Mouse (Mus musculus) CH12.LX (cell line): ENCODE results near the gene Ormdl1. TPM values are rescaled to one million over a fixed set of nuclear protein-coding genes. Genes with fewer than 3 reads are reported as not detected.
A peak's percentile ranks its signal among the peaks of the same experiment; 100 is the strongest.

Experiments used
- DNase-seq: peaks from one replicate; pipeline ENCODE4 v3.0.0-alpha.2; 2013; ENCODE audit errors: extremely low read depth
- H3K27ac ChIP-seq: 2 replicates; pipeline ENCODE4 v1.5.1; 2012; ENCODE audit warnings: low read depth, mild to moderate bottlenecking, control low read depth, moderate library complexity; ENCODE audit not compliant: insufficient read depth
- H3K27me3 ChIP-seq: replicated peaks from 2 replicates; pipeline ENCODE3; 2012; ENCODE audit warnings: inconsistent platforms
- H3K36me3 ChIP-seq, 2 experiments: replicated peaks in 1 of 2; 2 replicates each; pipeline versions ENCODE3 to v1.6.1; 2012; ENCODE audit warnings: inconsistent platforms in 1 of 2, low read length in 1 of 2, mild to moderate bottlenecking in 1 of 2, mixed read lengths in 1 of 2, moderate library complexity in 1 of 2; ENCODE audit not compliant: control insufficient read depth in 1 of 2, insufficient read depth in 1 of 2
- H3K4me1 ChIP-seq, 2 experiments: 2 replicates each; pipeline ENCODE4 v1.6.1; 2012; ENCODE audit warnings: inconsistent platforms in 1 of 2, moderate library complexity in 1 of 2; ENCODE audit not compliant: insufficient read depth in 2 of 2, control insufficient read depth in 1 of 2
- H3K4me2 ChIP-seq: 2 replicates; pipeline ENCODE4 v1.6.1; 2012; ENCODE audit warnings: low read depth, mild to moderate bottlenecking, control low read depth; ENCODE audit not compliant: poor library complexity, insufficient read depth, severe bottlenecking
- H3K4me3 ChIP-seq, 3 experiments: fragments of 150-350 bp in 1 of 3; sonication (generic) in 1 of 3; replicated peaks in 1 of 3; 2 replicates each; pipeline versions ENCODE3 to v1.5.1; 2011 to 2012; ENCODE audit warnings: low read depth in 2 of 3, low read length in 2 of 3, mild to moderate bottlenecking in 2 of 3, moderate library complexity in 2 of 3, control low read depth in 1 of 3, improper control_type of control experiment in 1 of 3, inconsistent platforms in 1 of 3, mixed read lengths in 1 of 3; ENCODE audit not compliant: poor library complexity in 1 of 3
- H3K79me2 ChIP-seq: replicated peaks from 2 replicates; pipeline ENCODE4 v1.6.1; 2012; ENCODE audit warnings: mild to moderate bottlenecking, moderate library complexity; ENCODE audit not compliant: control insufficient read depth, poor library complexity, insufficient read depth, severe bottlenecking; ENCODE audit errors: extremely low read depth
- H3K9ac ChIP-seq: 2 replicates; pipeline ENCODE4 v1.6.1; 2012; ENCODE audit warnings: low read depth, mild to moderate bottlenecking, control low read depth, moderate library complexity; ENCODE audit not compliant: insufficient read depth
- H3K9me3 ChIP-seq: replicated peaks from 2 replicates; pipeline ENCODE3; 2012; ENCODE audit warnings: low read length, inconsistent platforms, mixed read lengths
- CHD2 ChIP-seq: IDR thresholded peaks from 2 replicates; pipeline ENCODE4 v1.6.1; 2011; ENCODE audit warnings: low read length, improper control_type of control experiment
- CTCF ChIP-seq, 2 experiments: IDR thresholded peaks in 1 of 2; conservative IDR thresholded peaks in 1 of 2; 2 replicates each; pipeline ENCODE4 v1.5.1; 2011 to 2012; ENCODE audit warnings: low read depth in 2 of 2, low read length in 2 of 2, improper control_type of control experiment in 1 of 2, inconsistent platforms in 1 of 2, mild to moderate bottlenecking in 1 of 2, moderate library complexity in 1 of 2
- E2F4 ChIP-seq: IDR thresholded peaks from 2 replicates; pipeline ENCODE4 v1.6.1; 2011; ENCODE audit warnings: low read depth, low read length, improper control_type of control experiment; ENCODE audit not compliant: insufficient replicate concordance
- ELF1 ChIP-seq: IDR thresholded peaks from 2 replicates; pipeline ENCODE4 v1.6.1; 2014; ENCODE audit warnings: low read depth, mild to moderate bottlenecking, inconsistent platforms, low read length, improper control_type of control experiment
- EP300 ChIP-seq: IDR thresholded peaks from 2 replicates; pipeline ENCODE4 v1.6.1; 2011; ENCODE audit warnings: low read length, improper control_type of control experiment
- GABPA ChIP-seq: IDR thresholded peaks from 2 replicates; pipeline ENCODE4 v1.6.1; 2012; ENCODE audit warnings: low read depth, low read length, improper control_type of control experiment, inconsistent platforms; ENCODE audit not compliant: insufficient replicate concordance
- HCFC1 ChIP-seq: IDR thresholded peaks from 2 replicates; pipeline ENCODE4 v1.6.1; 2012; ENCODE audit warnings: low read depth, mild to moderate bottlenecking, inconsistent platforms, low read length, improper control_type of control experiment
- JUN ChIP-seq: IDR thresholded peaks from 2 replicates; pipeline ENCODE4 v1.6.1; 2011; ENCODE audit warnings: low read depth, mild to moderate bottlenecking, low read length, improper control_type of control experiment, moderate library complexity; ENCODE audit not compliant: insufficient read depth
- JUND ChIP-seq: conservative IDR thresholded peaks from 2 replicates; pipeline ENCODE4 v1.6.1; 2011; ENCODE audit warnings: low read depth, low read length, improper control_type of control experiment
- KAT2A ChIP-seq: IDR thresholded peaks from 2 replicates; pipeline ENCODE4 v1.6.1; 2012; ENCODE audit warnings: low read length, improper control_type of control experiment, inconsistent platforms; ENCODE audit not compliant: insufficient replicate concordance
- MAX ChIP-seq: IDR thresholded peaks from 2 replicates; pipeline ENCODE4 v1.6.1; 2011; ENCODE audit warnings: low read length, improper control_type of control experiment
- MAZ ChIP-seq: IDR thresholded peaks from 2 replicates; pipeline ENCODE4 v1.6.1; 2012; ENCODE audit warnings: low read depth, mild to moderate bottlenecking, inconsistent platforms, low read length, improper control_type of control experiment, moderate library complexity
- MXI1 ChIP-seq: IDR thresholded peaks from 2 replicates; pipeline ENCODE4 v1.6.1; 2011; ENCODE audit warnings: mild to moderate bottlenecking, low read depth, low read length, improper control_type of control experiment
- MYC ChIP-seq: IDR thresholded peaks from 2 replicates; pipeline ENCODE4 v1.6.1; 2011; ENCODE audit warnings: low read depth, mild to moderate bottlenecking, improper control_type of control experiment, low read length
- NELFE ChIP-seq: IDR thresholded peaks from 2 replicates; pipeline ENCODE4 v1.6.1; 2011; ENCODE audit warnings: low read depth, low read length, improper control_type of control experiment
- NRF1 ChIP-seq: IDR thresholded peaks from 2 replicates; pipeline ENCODE4 v1.6.1; 2014; ENCODE audit warnings: low read depth, mild to moderate bottlenecking, inconsistent platforms, low read length, improper control_type of control experiment, moderate library complexity
- PAX5 ChIP-seq: IDR thresholded peaks from 2 replicates; pipeline ENCODE4 v1.6.1; 2012; ENCODE audit warnings: low read length, inconsistent platforms, mixed read lengths
- POLR2A ChIP-seq: IDR thresholded peaks from 2 replicates; pipeline ENCODE4 v1.6.1; 2011; ENCODE audit warnings: low read depth, mild to moderate bottlenecking, improper control_type of control experiment, low read length
- POLR2AphosphoS2 ChIP-seq: IDR thresholded peaks from 2 replicates; pipeline ENCODE4 v1.6.1; 2011; ENCODE audit warnings: low read depth, low read length, improper control_type of control experiment
- RAD21 ChIP-seq: IDR thresholded peaks from 2 replicates; pipeline ENCODE4 v1.6.1; 2011; ENCODE audit warnings: low read depth, mild to moderate bottlenecking, low read length, improper control_type of control experiment, moderate library complexity
- SIN3A ChIP-seq: IDR thresholded peaks from 2 replicates; pipeline ENCODE4 v1.6.1; 2012; ENCODE audit warnings: low read length, improper control_type of control experiment, inconsistent platforms
- SMC3 ChIP-seq: IDR thresholded peaks from 2 replicates; pipeline ENCODE4 v1.6.1; 2011; ENCODE audit warnings: low read depth, low read length, improper control_type of control experiment
- TBP ChIP-seq: conservative IDR thresholded peaks from 2 replicates; pipeline ENCODE4 v1.6.1; 2011; ENCODE audit warnings: low read depth, low read length, improper control_type of control experiment
- TCF12 ChIP-seq: IDR thresholded peaks from 2 replicates; pipeline ENCODE4 v1.6.1; 2014; ENCODE audit warnings: low read depth, mild to moderate bottlenecking, inconsistent platforms, low read length, improper control_type of control experiment
- USF2 ChIP-seq: conservative IDR thresholded peaks from 2 replicates; pipeline ENCODE4 v1.6.1; 2011; ENCODE audit warnings: low read depth, low read length, improper control_type of control experiment
- dilution Hi-C: fragments of 300-500 bp; cut with MboI; formaldehyde crosslinking; loops from 2 replicates; pipeline ENCODE4 v1.14.3; 2020; ENCODE audit warnings: low sequenced_read_pairs; ENCODE audit not compliant: extremely low pct_unique_long_range_greater_than_20kb, extremely low pct_ligation_motif_present
- in situ Hi-C: fragments of 300-500 bp; cut with MboI; formaldehyde crosslinking; loops from 3 replicates; pipeline ENCODE4 v1.14.3; 2019; ENCODE audit warnings: low sequenced_read_pairs, low pct_ligation_motif_present, low pct_unique_long_range_greater_than_20kb, mixed read lengths
- polyA plus RNA-seq: library from polyadenylated mRNA; unstranded; fragments of >175 nt; gene quantifications from 2 replicates; pipeline ENCODE4 v1.2.1, GENCODE M21; 2012; ENCODE audit warnings: low read depth; ENCODE audit not compliant: insufficient read length
- total RNA-seq, 2 experiments: library from RNA; depleted of rRNA; stranded (reverse); fragments of 300-350 nt in 1 of 2; fragments of >200 nt in 1 of 2; gene quantifications; 2 replicates each; pipeline ENCODE4 v1.2.3; 2012 to 2014

Ormdl1 gene
- total and polyA plus RNA-seq, 3 experiments: 21.6 to 62.2 (median 24.3) TPM

- in situ Hi-C loops: no loop called here
- Histone ChIP-seq H3K9ac (peak within 1 kb of the TSS; percentile 71), H3K4me2 (peak within 1 kb of the TSS; percentile 99), H3K79me2 (peaks cover 9% of the 10 kb centered on the region; the same call in 1 of the 2 replicates), H3K36me3 (peaks cover 10 to 14% of the 10 kb centered on the region in 2 experiments), H3K27me3 (no peaks in the 10 kb centered on the region), H3K9me3 (no peaks in the 10 kb centered on the region), H3K27ac (peak within 1 kb of the TSS; percentile 40), H3K4me1 (peaks cover 3 to 32% of the 10 kb centered on the region in 2 experiments; a peak in 2 of 4 replicates), H3K4me3 (peak within 1 kb of the TSS; percentile 78 to 89 (median 85))
- TF ChIP-seq MAZ: peak; percentile 78; the same call in 1 of the 2 replicates
- peak; percentile 79 for TF ChIP-seq NELFE
- no peak for TF ChIP-seq PAX5
- no peak for TF ChIP-seq SMC3
- TF ChIP-seq MXI1: peak; percentile 75; the same call in 1 of the 2 replicates
- peak; percentile 84 for TF ChIP-seq ELF1
- TF ChIP-seq JUND: no peak
- peak; percentile 38; the same call in 1 of the 2 replicates for TF ChIP-seq MYC
- no peak for TF ChIP-seq EP300
- TF ChIP-seq TBP: no peak
- 0 out of 2 replicates have a peak, but pooled peaks have one; percentile 52 for TF ChIP-seq CHD2
- TF ChIP-seq HCFC1: peak; percentile 78
- TF ChIP-seq TCF12: peak; percentile 64; the same call in 1 of the 2 replicates
- peak; percentile 97 for TF ChIP-seq NRF1
- TF ChIP-seq SIN3A: peak; percentile 73
- TF ChIP-seq MAX: no peak
- TF ChIP-seq POLR2AphosphoS2: no peak
- no peak for TF ChIP-seq JUN
- TF ChIP-seq RAD21: peak; percentile 65
- TF ChIP-seq GABPA: no peak
- peak in 1 of 2 experiments; percentile 61; a peak in 2 of 4 replicates for TF ChIP-seq CTCF (conservative IDR thresholded peaks at IDR 0.05 in 1 of 2, IDR thresholded peaks at IDR 0.05 in 1 of 2; ENCODE audit: low read depth in 2 of 2, low read length in 2 of 2)
- peak; percentile 93 for TF ChIP-seq POLR2A
- 0 out of 2 replicates have a peak, but pooled peaks have one; percentile 42 for TF ChIP-seq KAT2A
- no peak for TF ChIP-seq USF2
- TF ChIP-seq E2F4: 0 out of 2 replicates have a peak, but pooled peaks have one; percentile 80
- dilution Hi-C loops: no loop called here
- peak; percentile 94 for DNase-seq
Measured at GRCm38 (mm10) chr1:53352327-53353261, 55.7 kb downstream of the Ormdl1 start, which contains the start of the genes Asdurf, Gm28551 and Asnsd1. Gene Asdurf, minus strand, starts transcription at chr1:53352619. Gene Gm28551, minus strand, starts transcription at chr1:53352667. Gene Asnsd1, minus strand, starts transcription at chr1:53352752.
